Mouse (Mus musculus): ENCODE measurements at regions not wholly inside any gene's neighbourhood (a gene's known extent, or its start where the extent isn't known, plus 50 kb on each side); places are given as distances from the start of the nearest gene placed in this dataset.

- H3K9ac ChIP-seq (ENCODE audit: low read depth, low read length, severe bottlenecking): no peak overlapping the region
- WGBS: 85% methylated on average over 4 of the region's 4 CpGs
- no peak overlapping the region for H3K4me3 ChIP-seq (replicated peaks; ENCODE audit: low read length)
- no peaks in the 10 kb centered on the region for H3K9me3 ChIP-seq (ENCODE audit: control insufficient read depth, low read length)
- H3K4me1 ChIP-seq (ENCODE audit: control insufficient read depth, insufficient read depth, low read length): no peaks in the 10 kb centered on the region
- DNase-seq (ENCODE audit: low spot score) (no peak), ATAC-seq (ENCODE audit: low FRiP score, low read depth) (no peak)
- H3K27me3 ChIP-seq (ENCODE audit: control insufficient read depth, insufficient read depth, low read length): no peaks in the 10 kb centered on the region
- no peak for TF ChIP-seq POLR2A (IDR thresholded peaks at IDR 0.05; ENCODE audit: borderline replicate concordance, extremely low read depth, insufficient read depth, insufficient read length)
- no peak overlapping the region for H3K27ac ChIP-seq (replicated peaks; ENCODE audit: low read depth, low read length)
- H3K36me3 ChIP-seq (ENCODE audit: control insufficient read depth, insufficient read depth, low read length): no peaks in the 10 kb centered on the region
- H3K4me2 ChIP-seq (replicated peaks; ENCODE audit: low read depth, low read length, severe bottlenecking): no peak overlapping the region
Measured at GRCm38 (mm10) chr15:46945423-46945822, 6811.3 kb downstream of the 9330182O14Rik start.

DNA sequence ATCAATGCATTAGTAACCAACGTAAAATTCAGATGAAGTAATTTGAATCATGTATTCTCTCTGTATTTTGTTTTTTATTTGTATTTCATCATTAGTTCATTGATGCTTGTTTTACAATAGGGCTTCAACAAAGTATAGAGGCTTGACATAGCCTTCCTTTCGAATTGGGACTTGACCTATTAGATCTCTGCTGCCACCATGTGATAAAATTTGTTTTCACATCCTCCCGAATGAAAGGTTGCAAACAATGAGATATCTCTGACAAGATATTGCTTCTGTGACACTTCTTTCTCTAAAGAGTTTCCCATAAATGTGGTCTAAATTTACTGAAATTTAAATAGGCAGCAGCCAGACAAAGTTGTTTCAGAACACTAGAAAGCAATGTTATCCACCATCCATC, 6856.0 kb downstream of the 9330182O14Rik start:
- Histone ChIP-seq H3K4me1 (ENCODE audit: control insufficient read depth, insufficient read depth, low read length) (no peaks in the 10 kb centered on the region), H3K4me2 (replicated peaks; ENCODE audit: low read depth, low read length, severe bottlenecking) (no peak overlapping the region), H3K27ac (replicated peaks; ENCODE audit: low read depth, low read length) (no peak overlapping the region), H3K36me3 (ENCODE audit: control insufficient read depth, insufficient read depth, low read length) (no peaks in the 10 kb centered on the region), H3K4me3 (replicated peaks; ENCODE audit: low read length) (no peak overlapping the region), H3K27me3 (ENCODE audit: control insufficient read depth, insufficient read depth, low read length) (no peaks in the 10 kb centered on the region), H3K9me3 (ENCODE audit: control insufficient read depth, low read length) (no peaks in the 10 kb centered on the region), H3K9ac (ENCODE audit: low read depth, low read length, severe bottlenecking) (no peak overlapping the region)
- ATAC-seq (ENCODE audit: low FRiP score, low read depth) (no peak), DNase-seq (ENCODE audit: low spot score) (peak; percentile 3)
- TF ChIP-seq POLR2A (IDR thresholded peaks at IDR 0.05; ENCODE audit: borderline replicate concordance, extremely low read depth, insufficient read depth, insufficient read length): no peak
- WGBS: 51% methylated on average over 3 of the region's 3 CpGs

DNA sequence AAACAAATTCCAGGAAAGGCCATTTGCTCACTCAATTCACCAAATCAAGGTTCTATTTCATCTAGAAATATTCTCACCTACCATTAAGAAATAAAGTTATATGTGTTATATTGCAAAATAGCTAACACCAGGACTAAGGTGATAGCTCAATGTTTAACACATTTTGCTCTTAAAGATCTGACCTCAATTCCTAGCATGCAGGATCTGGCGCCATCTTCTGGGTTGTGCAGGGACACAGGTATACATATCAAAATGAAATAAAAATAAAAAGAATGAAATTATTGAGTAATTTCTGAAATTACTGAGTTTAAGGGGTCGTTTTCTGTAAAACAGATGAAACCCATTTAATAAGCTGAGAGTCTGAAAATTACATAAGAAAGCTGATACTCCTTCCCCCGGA, 6862.9 kb downstream of the 9330182O14Rik start:
- no peak for TF ChIP-seq POLR2A (IDR thresholded peaks at IDR 0.05; ENCODE audit: borderline replicate concordance, extremely low read depth, insufficient read depth, insufficient read length)
- H3K9ac ChIP-seq (ENCODE audit: low read depth, low read length, severe bottlenecking): no peak overlapping the region

More for the DNA sequence above, 6862.9 kb downstream of the 9330182O14Rik start:
- H3K4me3 ChIP-seq (replicated peaks; ENCODE audit: low read length): no peak overlapping the region
- H3K4me1 ChIP-seq (ENCODE audit: control insufficient read depth, insufficient read depth, low read length): no peaks in the 10 kb centered on the region
- H3K27ac ChIP-seq (replicated peaks; ENCODE audit: low read depth, low read length): no peak overlapping the region
- H3K27me3 ChIP-seq (ENCODE audit: control insufficient read depth, insufficient read depth, low read length): no peaks in the 10 kb centered on the region
- no peak overlapping the region for H3K4me2 ChIP-seq (replicated peaks; ENCODE audit: low read depth, low read length, severe bottlenecking)
- no peaks in the 10 kb centered on the region for H3K9me3 ChIP-seq (ENCODE audit: control insufficient read depth, low read length)
- no peak for DNase-seq (ENCODE audit: low spot score)
- WGBS: 44% methylated on average over 3 of the region's 3 CpGs
- H3K36me3 ChIP-seq (ENCODE audit: control insufficient read depth, insufficient read depth, low read length): no peaks in the 10 kb centered on the region
- no peak for ATAC-seq (ENCODE audit: low FRiP score, low read depth)

Data from limb, embryonic 14.5 days (tissue).